Mouse (Mus musculus) midbrain, embryonic 16.5 days (tissue): ENCODE results near the gene Hcls1. TPM values are rescaled to one million over a fixed set of nuclear protein-coding genes. Genes with fewer than 3 reads are reported as not detected.

Experiments used
- ATAC-seq: fragments of 200-750 bp; cut with Nextera tagmentation; 2 replicates; pipeline ENCODE4 v1.8.0; 2017; ENCODE audit warnings: moderate TSS enrichment
- H3K27ac ChIP-seq: fragments of 300-500 bp; sonication (generic); 2 replicates; pipeline ENCODE4 v1.5.1; 2014; ENCODE audit warnings: mild to moderate bottlenecking, low read length, mixed read lengths
- H3K27me3 ChIP-seq: fragments of 300-500 bp; sonication (generic); 2 replicates; pipeline ENCODE4 v1.6.1; 2014; ENCODE audit warnings: low read depth, low read length, mixed read lengths; ENCODE audit not compliant: control insufficient read depth, insufficient read depth
- H3K36me3 ChIP-seq: fragments of 300-500 bp; sonication (generic); 2 replicates; pipeline ENCODE4 v1.6.1; 2014; ENCODE audit warnings: mild to moderate bottlenecking, low read length, moderate library complexity, mixed read lengths; ENCODE audit not compliant: control insufficient read depth, insufficient read depth
- H3K4me1 ChIP-seq: fragments of 300-500 bp; sonication (generic); 2 replicates; pipeline ENCODE4 v1.6.1; 2014; ENCODE audit warnings: mild to moderate bottlenecking, low read length, mixed read lengths; ENCODE audit not compliant: control insufficient read depth, insufficient read depth
- H3K4me2 ChIP-seq: fragments of 300-500 bp; sonication (generic); 2 replicates; pipeline ENCODE4 v1.6.1; 2014; ENCODE audit warnings: mild to moderate bottlenecking, low read length, mixed read lengths
- H3K4me3 ChIP-seq: fragments of 300-500 bp; sonication (generic); 2 replicates; pipeline ENCODE4 v1.5.1; 2014; ENCODE audit warnings: low read depth, mild to moderate bottlenecking, low read length, moderate library complexity, mixed read lengths
- H3K9ac ChIP-seq: fragments of 300-500 bp; sonication (generic); 2 replicates; pipeline ENCODE4 v1.6.1; 2014; ENCODE audit warnings: low read depth, low read length, mixed read lengths
- H3K9me3 ChIP-seq: fragments of 300-500 bp; sonication (generic); replicated peaks from 2 replicates; pipeline ENCODE4 v1.6.1; 2014; ENCODE audit warnings: mild to moderate bottlenecking, low read length, mixed read lengths; ENCODE audit not compliant: control insufficient read depth, poor library complexity, severe bottlenecking
- WGBS: fragments of 180-500 bp; shearing (Covaris S2); extraction: QIAGEN DNeasy Blood & Tissue Kit; methylation state at CpG from one replicate; pipeline ENCODE4 v1.1.7; 2014; 5-methylcytosine and 5-hydroxymethylcytosine counted together
- polyA plus RNA-seq: library from polyadenylated mRNA; unstranded; fragments of >200 nt; fragmentation: Nextera tagmentation; extraction: Ambion mirVana; gene quantifications from 2 replicates; pipeline ENCODE4 v1.2.1, GENCODE M21; 2015

The Hcls1 gene
- polyA plus RNA-seq, 1 experiment from 2014 or later: 2.5 TPM

GRCm38 (mm10) chr16:37012336-37012735, 77.6 kb downstream of the Hcls1 start:
- H3K27me3 ChIP-seq: no peaks in the 10 kb centered on the region
- ATAC-seq: no peak
- WGBS: 61% methylated on average over 5 of the region's 5 CpGs
- no peak overlapping the region for H3K27ac ChIP-seq
- H3K4me1 ChIP-seq: peaks cover 12% of the 10 kb centered on the region
- H3K9ac ChIP-seq: peak overlapping the region; percentile 64
- peak overlapping the region; percentile 99 for H3K4me2 ChIP-seq
- peak overlapping the region; percentile 61 for H3K4me3 ChIP-seq
- H3K36me3 ChIP-seq: no peaks in the 10 kb centered on the region
- H3K9me3 ChIP-seq: no peaks in the 10 kb centered on the region

Other genes starting within 250 kb of the Hcls1 start
- 0.48 and 0.64 TPM in 2 replicates for gene Ildr1, start 241.0 kb upstream of the Hcls1 start, polyA plus RNA-seq
- 8.8 and 12.5 TPM in 2 replicates for gene Slc15a2, start 150.0 kb upstream of the Hcls1 start, polyA plus RNA-seq
- gene Iqcb1, start 106.6 kb upstream of the Hcls1 start, polyA plus RNA-seq: 60.6 and 65.1 TPM in 2 replicates
- gene Eaf2, start 60.0 kb upstream of the Hcls1 start, polyA plus RNA-seq: 0.66 and 0.72 TPM in 2 replicates
- gene Golgb1, start 59.8 kb upstream of the Hcls1 start, polyA plus RNA-seq: 75.2 and 81.9 TPM in 2 replicates
- 0.04 TPM in 1 of 2 replicates, not detected in the other for gene Fbxo40, start 55.5 kb downstream of the Hcls1 start, polyA plus RNA-seq
- 2.3 and 2.9 TPM in 2 replicates for gene Polq, start 76.8 kb downstream of the Hcls1 start, polyA plus RNA-seq